Mouse (Mus musculus) MEL (cell line): Measurements from ENCODE around the gene Gm44965. TPM values are rescaled to one million over a fixed set of nuclear protein-coding genes. Genes with fewer than 3 reads are reported as not detected.

Experiments used
- DNase-seq: peaks from one replicate; pipeline ENCODE4 v3.0.0; 2011; ENCODE audit warnings: low read depth, low spot score
- H3K27ac ChIP-seq: 2 replicates; pipeline ENCODE4 v1.5.1; 2012; ENCODE audit warnings: low read depth, mild to moderate bottlenecking, control low read depth, low read length, moderate library complexity; ENCODE audit not compliant: control insufficient read depth
- H3K27me3 ChIP-seq, 2 experiments: fragments of 150-350 bp in 1 of 2; sonication (generic) in 1 of 2; 2 replicates each; pipeline ENCODE4 v1.6.1; 2012; ENCODE audit warnings: low read length in 2 of 2, mild to moderate bottlenecking in 2 of 2, improper control_type of control experiment in 1 of 2, moderate library complexity in 1 of 2; ENCODE audit not compliant: insufficient read depth in 2 of 2, control insufficient read depth in 1 of 2
- H3K36me3 ChIP-seq, 2 experiments: 2 replicates each; pipeline ENCODE4 v1.6.1; 2012 to 2014; ENCODE audit warnings: low read length in 2 of 2, improper control_type of control experiment in 1 of 2, inconsistent platforms in 1 of 2, mild to moderate bottlenecking in 1 of 2; ENCODE audit not compliant: insufficient read depth in 2 of 2, control insufficient read depth in 1 of 2
- H3K4me1 ChIP-seq, 2 experiments: fragments of 150-350 bp in 1 of 2; sonication (generic) in 1 of 2; 2 replicates each; pipeline ENCODE4 v1.6.1; 2012; ENCODE audit warnings: low read length in 2 of 2, improper control_type of control experiment in 1 of 2, mild to moderate bottlenecking in 1 of 2; ENCODE audit not compliant: insufficient read depth in 2 of 2, control insufficient read depth in 1 of 2
- H3K4me3 ChIP-seq, 2 experiments: fragments of 150-350 bp in 1 of 2; sonication (generic) in 1 of 2; 2 replicates each; pipeline ENCODE4 v1.5.1; 2012; ENCODE audit warnings: low read depth in 2 of 2, low read length in 2 of 2, mild to moderate bottlenecking in 2 of 2, moderate library complexity in 2 of 2, control low read depth in 1 of 2, improper control_type of control experiment in 1 of 2; ENCODE audit not compliant: control insufficient read depth in 1 of 2, insufficient read depth in 1 of 2
- H3K79me2 ChIP-seq: 2 replicates; pipeline ENCODE4 v1.6.1; 2012; ENCODE audit warnings: mild to moderate bottlenecking, low read length, moderate library complexity; ENCODE audit not compliant: control insufficient read depth, poor library complexity, insufficient read depth
- H3K9ac ChIP-seq: 2 replicates; pipeline ENCODE4 v1.6.1; 2012; ENCODE audit warnings: low read depth, mild to moderate bottlenecking, control low read depth, low read length, moderate library complexity; ENCODE audit not compliant: control insufficient read depth, poor library complexity, severe bottlenecking
- H3K9me3 ChIP-seq: fragments of 150-350 bp; sonication (generic); replicated peaks from 2 replicates; pipeline ENCODE4 v1.6.1; 2012; ENCODE audit warnings: mild to moderate bottlenecking, low read length, improper control_type of control experiment, moderate library complexity; ENCODE audit not compliant: insufficient read depth
- BHLHE40 ChIP-seq: IDR thresholded peaks from 2 replicates; pipeline ENCODE4 v1.6.1; 2012; ENCODE audit warnings: low read depth, mild to moderate bottlenecking, inconsistent platforms, low read length, improper control_type of control experiment, borderline replicate concordance
- CTCF ChIP-seq, 3 experiments: IDR thresholded peaks in 2 of 3; conservative IDR thresholded peaks in 1 of 3; 2 replicates each; pipeline ENCODE4 v1.5.1; 2011 to 2012; ENCODE audit warnings: low read length in 3 of 3, low read depth in 2 of 3, mild to moderate bottlenecking in 2 of 3, improper control_type of control experiment in 1 of 3, inconsistent platforms in 1 of 3, mixed read lengths in 1 of 3, moderate library complexity in 1 of 3; ENCODE audit not compliant: control insufficient read depth in 1 of 3, insufficient read depth in 1 of 3, poor library complexity in 1 of 3, severe bottlenecking in 1 of 3
- ETS1 ChIP-seq: IDR thresholded peaks from 2 replicates; pipeline ENCODE4 v1.6.1; 2012; ENCODE audit warnings: low read depth, mild to moderate bottlenecking, inconsistent platforms, low read length, improper control_type of control experiment, moderate library complexity
- JUND ChIP-seq: IDR thresholded peaks from 2 replicates; pipeline ENCODE4 v1.6.1; 2011; ENCODE audit warnings: low read depth, mild to moderate bottlenecking, improper control_type of control experiment, low read length
- MAFK ChIP-seq: IDR thresholded peaks from 2 replicates; pipeline ENCODE4 v1.6.1; 2011; ENCODE audit warnings: low read depth, mild to moderate bottlenecking, low read length, improper control_type of control experiment, borderline replicate concordance
- MAZ ChIP-seq: IDR thresholded peaks from 2 replicates; pipeline ENCODE4 v1.6.1; 2012; ENCODE audit warnings: low read depth, mild to moderate bottlenecking, inconsistent platforms, low read length, improper control_type of control experiment
- MEF2A ChIP-seq: IDR thresholded peaks from 2 replicates; pipeline ENCODE4 v1.6.1; 2014; ENCODE audit warnings: low read depth, mild to moderate bottlenecking, inconsistent platforms, low read length, improper control_type of control experiment; ENCODE audit not compliant: poor library complexity, insufficient replicate concordance, severe bottlenecking; ENCODE audit errors: extremely low read depth
- NRF1 ChIP-seq: IDR thresholded peaks from 2 replicates; pipeline ENCODE4 v1.6.1; 2014; ENCODE audit warnings: low read depth, mild to moderate bottlenecking, inconsistent platforms, low read length, improper control_type of control experiment, moderate library complexity; ENCODE audit not compliant: poor library complexity, insufficient read depth, severe bottlenecking
- POLR2AphosphoS2 ChIP-seq: IDR thresholded peaks from 2 replicates; pipeline ENCODE4 v1.6.1; 2011; ENCODE audit warnings: low read length, improper control_type of control experiment
- RAD21 ChIP-seq: IDR thresholded peaks from 2 replicates; pipeline ENCODE4 v1.6.1; 2011; ENCODE audit warnings: mild to moderate bottlenecking, low read depth, low read length, improper control_type of control experiment
- RCOR1 ChIP-seq: IDR thresholded peaks from 2 replicates; pipeline ENCODE4 v1.6.1; 2012; ENCODE audit warnings: low read depth, mild to moderate bottlenecking, inconsistent platforms, low read length, improper control_type of control experiment
- SIN3A ChIP-seq: IDR thresholded peaks from 2 replicates; pipeline ENCODE4 v1.6.1; 2012; ENCODE audit warnings: low read length, improper control_type of control experiment, inconsistent platforms
- SMC3 ChIP-seq: IDR thresholded peaks from 2 replicates; pipeline ENCODE4 v1.6.1; 2011; ENCODE audit warnings: low read depth, low read length, improper control_type of control experiment
- TCF12 ChIP-seq: IDR thresholded peaks from 2 replicates; pipeline ENCODE4 v1.6.1; 2014; ENCODE audit warnings: low read depth, mild to moderate bottlenecking, inconsistent platforms, low read length, improper control_type of control experiment, moderate library complexity
- UBTF ChIP-seq: IDR thresholded peaks from 2 replicates; pipeline ENCODE4 v1.6.1; 2012; ENCODE audit warnings: low read depth, mild to moderate bottlenecking, inconsistent platforms, low read length, improper control_type of control experiment, moderate library complexity, borderline replicate concordance; ENCODE audit not compliant: insufficient read depth
- USF1 ChIP-seq: IDR thresholded peaks from 2 replicates; pipeline ENCODE4 v1.6.1; 2014; ENCODE audit warnings: low read depth, mild to moderate bottlenecking, inconsistent platforms, low read length, improper control_type of control experiment, moderate library complexity
- USF2 ChIP-seq, 2 experiments: IDR thresholded peaks; 2 replicates each; pipeline ENCODE4 v1.6.1; 2011 to 2012; ENCODE audit warnings: improper control_type of control experiment in 2 of 2, low read length in 2 of 2, borderline replicate concordance in 1 of 2, inconsistent platforms in 1 of 2, low read depth in 1 of 2, mild to moderate bottlenecking in 1 of 2; ENCODE audit not compliant: insufficient read depth in 1 of 2
- ZC3H11A ChIP-seq: IDR thresholded peaks from 2 replicates; pipeline ENCODE4 v1.6.1; 2012; ENCODE audit warnings: low read depth, mild to moderate bottlenecking, inconsistent platforms, low read length, improper control_type of control experiment
- ZKSCAN1 ChIP-seq: IDR thresholded peaks from 2 replicates; pipeline ENCODE4 v1.6.1; 2012; ENCODE audit warnings: low read depth, mild to moderate bottlenecking, inconsistent platforms, low read length, improper control_type of control experiment, moderate library complexity
- ZNF384 ChIP-seq: IDR thresholded peaks from 2 replicates; pipeline ENCODE4 v1.6.1; 2012; ENCODE audit warnings: low read depth, mild to moderate bottlenecking, inconsistent platforms, low read length, improper control_type of control experiment
- polyA plus RNA-seq, 2 experiments: library from polyadenylated mRNA; stranded (reverse) in 1 of 2; unstranded in 1 of 2; fragments of >175 nt in 1 of 2; fragments of >200 nt in 1 of 2; gene quantifications; 2 replicates each; pipeline versions ENCODE4 v1.2.1 to v1.2.4; 2012; ENCODE audit warnings: low replicate concordance in 2 of 2, low read depth in 1 of 2; ENCODE audit not compliant: insufficient read length in 2 of 2, insufficient read depth in 1 of 2, missing spikeins in 1 of 2
- total RNA-seq: library from RNA; depleted of rRNA; stranded (reverse); fragments of 300-350 nt; gene quantifications from 2 replicates; pipeline ENCODE4 v1.2.3, GENCODE M21; 2012

Gene Gm44965
- total and polyA plus RNA-seq, 3 experiments, result not detected

DNA sequence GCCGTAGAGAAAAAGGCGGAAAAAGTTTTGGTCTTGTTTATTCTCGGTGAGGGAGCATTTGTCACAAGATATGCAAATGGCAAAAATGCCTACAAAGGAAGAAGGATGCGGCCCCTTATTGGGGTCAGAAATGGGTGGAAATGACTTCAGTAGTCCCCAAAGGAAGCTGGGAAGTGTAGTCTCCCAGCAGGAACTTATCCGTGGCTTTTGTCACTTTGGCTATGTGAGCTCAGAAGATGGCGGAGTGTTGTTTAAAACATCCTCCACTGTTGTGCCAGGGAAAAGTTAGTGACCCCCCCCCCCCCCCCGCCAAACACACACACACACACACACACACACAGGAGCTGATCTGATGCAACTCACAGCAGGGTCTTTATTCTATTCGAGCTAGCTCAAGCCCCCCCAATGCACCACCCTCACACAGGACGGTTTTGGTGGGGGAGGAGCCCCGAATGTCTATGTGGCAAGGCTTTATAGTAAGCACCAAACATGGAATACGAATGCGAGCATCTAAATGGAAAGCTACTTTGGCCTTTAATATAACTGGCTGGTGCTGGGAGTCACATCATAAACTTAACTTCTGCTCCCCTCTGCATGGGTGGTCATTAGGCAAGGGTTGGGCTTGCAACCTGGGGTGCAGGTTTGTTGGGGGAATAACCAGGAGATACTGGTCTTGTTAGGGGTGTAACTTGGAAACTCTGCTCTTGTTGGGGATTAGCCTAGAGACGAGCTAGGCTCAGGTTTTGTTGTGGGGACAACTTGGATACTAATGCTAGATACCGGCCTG is 38.4 kb upstream of the Gm44965 start:
- H3K27ac ChIP-seq, result no peak overlapping the region
- H3K36me3 ChIP-seq, result no peaks in the 10 kb centered on the region
- H3K4me1 ChIP-seq, result no peaks in the 10 kb centered on the region
- H3K27me3 ChIP-seq, result no peaks in the 10 kb centered on the region
- no peak overlapping the region for H3K4me3 ChIP-seq
- no peak for TF ChIP-seq SIN3A
- TF ChIP-seq POLR2AphosphoS2, result no peak
- no peak for TF ChIP-seq BHLHE40
- no peak for TF ChIP-seq ZNF384
- no peak for TF ChIP-seq UBTF
- TF ChIP-seq ETS1, result no peak
- TF ChIP-seq NRF1, result no peak
- no peak for TF ChIP-seq USF1
- TF ChIP-seq TCF12, result no peak
- no peak for TF ChIP-seq ZC3H11A
- no peak for TF ChIP-seq ZKSCAN1
- no peak for TF ChIP-seq MAFK
- TF ChIP-seq JUND, result no peak
- TF ChIP-seq, all 39 proteins: peak for 0
- Histone ChIP-seq H3K79me2 (no peaks in the 10 kb centered on the region), H3K9ac (no peak overlapping the region), H3K9me3 (no peaks in the 10 kb centered on the region)
- no peak for DNase-seq

DNA sequence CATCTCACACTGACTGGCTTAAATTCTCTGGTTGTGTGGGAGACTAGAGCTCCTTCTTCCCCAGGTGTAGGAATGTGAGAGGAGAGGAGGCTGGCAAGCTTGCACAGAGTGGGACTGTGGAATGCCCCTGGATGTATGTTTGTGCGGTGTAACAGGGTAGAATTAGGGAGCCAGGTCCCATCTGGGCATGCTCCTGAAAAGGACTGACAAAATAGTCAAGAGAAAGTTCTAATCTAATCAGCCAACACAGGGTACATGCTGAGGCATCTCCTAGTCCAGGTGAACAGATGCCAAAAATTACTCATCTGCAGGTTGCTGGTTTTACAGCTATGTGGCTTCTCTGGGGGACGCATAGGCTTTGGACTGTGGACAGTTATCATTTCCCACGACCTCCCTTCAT is 37.8 kb upstream of the Gm44965 start:
- H3K9me3 ChIP-seq, result no peaks in the 10 kb centered on the region
- no peak overlapping the region for H3K9ac ChIP-seq
- H3K4me3 ChIP-seq, result no peak overlapping the region
- TF ChIP-seq CTCF (IDR thresholded peaks at IDR 0.05 in 2 of 3, conservative IDR thresholded peaks at IDR 0.05 in 1 of 3; ENCODE audit: control insufficient read depth in 1 of 3, insufficient read depth in 1 of 3, low read depth in 2 of 3, low read length in 3 of 3, poor library complexity in 1 of 3, severe bottlenecking in 1 of 3), result no peak
- TF ChIP-seq SIN3A, result no peak
- no peak for TF ChIP-seq POLR2AphosphoS2
- no peak for TF ChIP-seq SMC3
- TF ChIP-seq NRF1, result no peak
- TF ChIP-seq RAD21, result no peak
- no peak for TF ChIP-seq RCOR1
- TF ChIP-seq USF2 (IDR thresholded peaks at IDR 0.05; ENCODE audit: borderline replicate concordance in 1 of 2, insufficient read depth in 1 of 2, low read depth in 1 of 2, low read length in 2 of 2), result no peak
- no peak for TF ChIP-seq ZKSCAN1
- TF ChIP-seq JUND, result no peak
- TF ChIP-seq MEF2A, result no peak
- TF ChIP-seq MAZ, result no peak
- no peak for TF ChIP-seq ETS1
- H3K36me3 ChIP-seq, result no peaks in the 10 kb centered on the region
- DNase-seq, result no peak
- no peaks in the 10 kb centered on the region for H3K4me1 ChIP-seq
- H3K27ac ChIP-seq, result no peak overlapping the region
- no peaks in the 10 kb centered on the region for H3K27me3 ChIP-seq
- H3K79me2 ChIP-seq, result no peaks in the 10 kb centered on the region
